Mouse (Mus musculus) embryonic stem cell, embryonic (primary cell): Measurements from ENCODE around the gene Rasl10a.

ENCODE experiments used
- CTCF ChIA-PET, 4 experiments: fragments of 300-600 bp in 2 of 4; fragments of 350-600 bp in 2 of 4; sonication (Branson Sonifier 250); formaldehyde crosslinking; loops; one replicate each; lab custom pipeline; 2022; ENCODE audit warnings: inconsistent platforms in 2 of 4; lab: Charles Lee
- POLR2A ChIA-PET, 4 experiments: fragments of 300-600 bp in 2 of 4; fragments of 350-600 bp in 2 of 4; sonication (Branson Sonifier 250); formaldehyde crosslinking; loops; one replicate each; lab custom pipeline; 2022; ENCODE audit warnings: antibody characterized with exemption in 4 of 4, inconsistent platforms in 1 of 4; lab: Charles Lee

The Rasl10a gene

GRCm38 (mm10) chr11:5057856-5058641 is at the start of gene Rasl10a:
Gene Rasl10a (plus strand): TSS chr11:5058128.
- POLR2A ChIA-PET: interaction anchor here (0.5 to 14.6 kb wide), 25 partner anchors 8 to 1127 kb away, joined by 3 to 359 read pairs (median 5); partner anchors contain the start of genes Ewsr1 (in 3 of the 4) and Rhbdd3 (in 3 of the 4)

DNA sequence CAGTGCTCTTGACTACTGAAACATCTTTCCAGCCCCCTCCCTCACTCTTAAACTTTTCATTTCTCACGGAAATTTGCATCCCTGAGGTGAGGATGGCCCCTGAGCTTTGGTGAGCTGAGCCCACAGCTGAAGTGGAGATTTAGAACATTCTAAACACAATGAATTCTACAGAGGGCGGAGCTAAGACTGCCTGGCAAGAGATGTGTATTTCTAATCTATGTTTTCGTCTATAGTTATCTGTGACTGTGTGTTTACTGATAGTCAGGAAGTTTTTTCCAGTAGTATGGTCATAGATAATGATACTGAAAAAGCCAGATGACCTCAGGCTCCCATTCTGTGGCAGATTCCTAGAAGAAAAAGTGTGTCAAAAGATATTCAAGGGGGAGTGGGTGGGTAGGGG is 49.1 kb upstream of the Rasl10a start:
- ChIA-PET CTCF (no interaction called here), POLR2A (interaction anchor here in 1 of 4 experiments (1.0 kb wide), 1 partner anchor 91 kb away, joined by 3 read pairs; no protein-coding TSS in a partner anchor)

More at GRCm38 (mm10) chr11:5057856-5058641, at the start of gene Rasl10a:
- CTCF ChIA-PET: interaction anchor here in 3 of 4 experiments (0.6 to 2.2 kb wide), 7 partner anchors 11 to 270 kb away, joined by 3 to 7 read pairs (median 3); no protein-coding TSS in a partner anchor

DNA sequence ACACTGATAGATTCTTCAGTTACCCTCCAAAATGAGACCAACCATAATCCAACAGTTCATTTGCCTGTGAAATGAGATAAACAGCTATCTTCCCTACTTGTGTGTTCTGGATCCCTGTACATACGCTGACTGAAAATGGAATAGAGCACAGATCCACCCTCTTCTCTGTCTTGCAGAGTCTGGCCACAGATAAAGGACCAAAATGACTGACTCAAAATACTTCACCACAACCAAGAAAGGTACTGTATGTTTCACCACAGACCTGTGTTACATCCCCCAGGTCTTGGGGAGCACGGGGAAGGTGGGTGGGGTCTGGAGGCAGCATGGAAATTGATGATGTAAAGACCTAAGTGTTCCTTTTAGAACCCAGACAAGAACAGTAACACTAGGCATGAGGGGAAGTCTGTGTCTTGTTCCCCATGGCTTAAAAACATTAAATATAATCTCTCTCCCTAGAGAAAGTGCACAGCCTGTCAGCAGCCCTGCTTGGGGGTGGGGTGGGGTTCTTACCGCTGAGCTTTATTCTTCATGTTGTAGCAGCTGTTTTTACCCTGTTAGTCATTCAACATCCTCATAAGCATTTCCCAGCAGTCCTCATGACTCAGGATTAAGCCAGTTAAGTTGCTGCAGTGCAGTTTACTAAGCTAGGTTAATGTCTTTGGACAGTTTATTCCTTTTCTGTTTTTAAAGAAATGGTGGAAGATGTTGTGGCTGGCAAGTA is 48.4 kb upstream of the Rasl10a start:
- CTCF ChIA-PET: interaction anchor here in 1 of 4 experiments (1.5 kb wide), 1 partner anchor 126 kb away, joined by 3 read pairs; no protein-coding TSS in a partner anchor

GRCm38 (mm10) chr11:5010205-5010604 is 47.7 kb upstream of the Rasl10a start:
- CTCF ChIA-PET: interaction anchor here in 1 of 4 experiments (1.5 kb wide), 1 partner anchor 127 kb away, joined by 3 read pairs; no protein-coding TSS in a partner anchor
- POLR2A ChIA-PET: interaction anchor here in 1 of 4 experiments (0.5 kb wide), 1 partner anchor 1680 kb away, joined by 3 read pairs; the partner anchor contains the start of gene Pik3ip1

More for the DNA sequence above, 48.4 kb upstream of the Rasl10a start:
- POLR2A ChIA-PET: interaction anchor here in 2 of 4 experiments (0.5 to 1.0 kb wide), 3 partner anchors 91 to 1679 kb away, joined by 3 to 4 read pairs (median 3); partner anchors contain the start of gene Pik3ip1 (in 1 of the 2)

DNA sequence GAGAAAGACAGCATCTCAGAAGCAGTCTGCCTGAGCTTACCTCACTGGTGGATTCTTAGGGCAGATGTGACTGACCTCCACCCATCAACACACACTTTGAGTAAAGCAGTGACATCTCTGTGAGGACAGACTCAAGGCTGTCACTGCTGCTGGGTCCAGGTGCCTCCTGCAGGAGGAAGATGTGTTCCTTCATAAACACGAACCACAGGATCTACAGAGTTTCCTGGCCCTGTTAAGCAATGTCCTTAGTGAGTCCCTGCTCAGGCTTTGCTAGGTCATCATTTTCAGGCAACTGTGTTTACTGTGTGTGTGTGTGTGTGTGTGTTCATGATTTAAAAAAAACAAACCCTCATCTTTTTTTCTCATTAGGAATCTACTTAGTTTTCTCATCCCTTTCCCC is 46.4 kb upstream of the Rasl10a start:
- ChIA-PET POLR2A (interaction anchor here in 1 of 4 experiments (1.0 to 1.6 kb wide), 2 partner anchors 13 to 88 kb away, joined by 3 to 4 read pairs; partner anchors contain the start of genes Ewsr1 and Rhbdd3), CTCF (no interaction called here)

DNA sequence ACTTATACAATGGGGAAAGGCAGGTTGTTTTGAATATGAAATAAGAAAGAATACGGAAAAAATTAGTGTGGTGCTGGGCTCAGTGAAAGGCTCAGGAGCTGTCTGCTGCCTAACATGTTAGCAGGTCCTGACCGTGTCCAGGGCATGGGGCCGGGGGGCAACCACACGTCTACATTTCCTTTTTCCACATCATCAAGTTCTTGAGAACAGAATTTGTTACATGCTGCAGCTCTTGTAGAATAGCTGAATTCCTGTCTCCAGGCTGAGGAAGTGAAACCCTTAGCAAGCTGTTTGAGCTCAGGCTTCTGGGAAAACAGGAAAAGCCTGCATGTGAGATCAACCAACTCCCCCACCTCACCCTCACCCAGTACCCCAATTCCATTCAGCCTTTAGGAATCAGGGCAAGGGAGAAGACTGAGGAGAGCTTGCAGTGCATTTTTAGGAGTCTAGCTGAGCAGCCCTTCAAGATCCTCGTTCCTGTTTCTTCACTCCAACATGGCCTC is 45.7 kb upstream of the Rasl10a start:
- CTCF ChIA-PET: interaction anchor here in 3 of 4 experiments (0.6 to 1.2 kb wide), 6 partner anchors 14 to 96 kb away, joined by 3 to 4 read pairs (median 4); partner anchors contain the start of gene Gas2l1 (in 1 of the 3)
- POLR2A ChIA-PET: interaction anchor here in 2 of 4 experiments (0.9 to 1.6 kb wide), 6 partner anchors 13 to 87 kb away, joined by 3 to 8 read pairs (median 4); partner anchors contain the start of genes Ewsr1 (in 2 of the 2), Rhbdd3 (in 2 of the 2), Gas2l1 (in 1 of the 2) and Nefh (in 1 of the 2)

- POLR2A ChIA-PET: interaction anchor here in 1 of 4 experiments (0.8 to 1.6 kb wide), 4 partner anchors 10 to 84 kb away, joined by 3 to 5 read pairs (median 4); no protein-coding TSS in a partner anchor
- CTCF ChIA-PET: interaction anchor here in 3 of 4 experiments (0.6 to 2.1 kb wide), 5 partner anchors 17 to 50 kb away, joined by 3 to 4 read pairs (median 3); partner anchors contain the start of gene Gas2l1 (in 1 of the 3)
These were observed 42.2 kb upstream of the Rasl10a start for GRCm38 (mm10) chr11:5015720-5016119.

GRCm38 (mm10) chr11:5016286-5016685 is 41.6 kb upstream of the Rasl10a start:
- POLR2A ChIA-PET: interaction anchor here in 1 of 4 experiments (0.8 kb wide), 1 partner anchor 9 kb away, joined by 5 read pairs; no protein-coding TSS in a partner anchor

GRCm38 (mm10) chr11:5017506-5017905 is 40.4 kb upstream of the Rasl10a start:
- ChIA-PET CTCF (interaction anchor here in 1 of 4 experiments (0.7 kb wide), 1 partner anchor 9 kb away, joined by 3 read pairs; no protein-coding TSS in a partner anchor), POLR2A (interaction anchor here in 1 of 4 experiments (1.0 kb wide), 1 partner anchor 29 kb away, joined by 4 read pairs; no protein-coding TSS in a partner anchor)

More at GRCm38 (mm10) chr11:5016286-5016685, 41.6 kb upstream of the Rasl10a start:
- CTCF ChIA-PET: interaction anchor here in 1 of 4 experiments (0.6 to 1.2 kb wide), 2 partner anchors 17 to 43 kb away, joined by 3 read pairs; no protein-coding TSS in a partner anchor

DNA sequence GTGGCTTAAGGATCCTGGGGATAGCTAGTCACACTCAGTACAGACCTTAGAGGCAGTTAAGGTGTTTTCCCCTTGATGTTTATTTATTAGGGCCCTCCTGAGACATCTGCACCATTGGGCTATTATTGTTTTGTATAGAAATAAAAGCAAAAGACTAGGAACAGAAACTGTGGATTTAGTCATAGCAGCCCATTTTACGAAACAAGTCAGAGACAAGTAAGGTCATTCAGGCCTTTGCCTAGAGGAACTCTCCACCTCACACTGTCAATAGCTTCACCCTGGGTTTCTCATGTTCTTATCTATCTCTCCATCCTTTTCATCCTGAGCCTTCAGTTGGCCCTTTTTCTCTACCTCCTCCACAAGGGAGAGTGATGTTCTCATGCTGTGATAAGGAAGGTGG is 32.8 kb upstream of the Rasl10a start:
- CTCF ChIA-PET: interaction anchor here in 1 of 4 experiments (1.4 kb wide), 1 partner anchor 36 kb away, joined by 4 read pairs; no protein-coding TSS in a partner anchor
- POLR2A ChIA-PET: interaction anchor here (0.7 to 1.4 kb wide), 8 partner anchors 9 to 142 kb away, joined by 3 to 5 read pairs (median 3); partner anchors contain the start of genes Ewsr1 (in 1 of the 4), Gas2l1 (in 1 of the 4) and Rhbdd3 (in 1 of the 4)

GRCm38 (mm10) chr11:5028228-5028627 is 29.7 kb upstream of the Rasl10a start:
- POLR2A ChIA-PET: interaction anchor here in 1 of 4 experiments (0.6 kb wide), 1 partner anchor 574 kb away, joined by 3 read pairs; no protein-coding TSS in a partner anchor
- CTCF ChIA-PET: interaction anchor here in 1 of 4 experiments (0.6 kb wide), 1 partner anchor 35 kb away, joined by 3 read pairs; no protein-coding TSS in a partner anchor

- CTCF ChIA-PET: interaction anchor here in 2 of 4 experiments (0.6 to 1.3 kb wide), 2 partner anchors 17 to 105 kb away, joined by 3 read pairs; no protein-coding TSS in a partner anchor
These were observed 25.2 kb upstream of the Rasl10a start for GRCm38 (mm10) chr11:5032706-5033105.

GRCm38 (mm10) chr11:5033136-5033535 is 24.8 kb upstream of the Rasl10a start:
- CTCF ChIA-PET: interaction anchor here in 2 of 4 experiments (0.6 to 1.3 kb wide), 2 partner anchors 18 to 105 kb away, joined by 3 read pairs; no protein-coding TSS in a partner anchor
- POLR2A ChIA-PET: interaction anchor here in 2 of 4 experiments (1.0 to 1.4 kb wide), 3 partner anchors 28 to 67 kb away, joined by 3 read pairs; no protein-coding TSS in a partner anchor

More at GRCm38 (mm10) chr11:5032706-5033105, 25.2 kb upstream of the Rasl10a start:
- POLR2A ChIA-PET: interaction anchor here in 2 of 4 experiments (0.5 to 1.4 kb wide), 6 partner anchors 29 to 67 kb away, joined by 3 read pairs; partner anchors contain the start of gene Gas2l1 (in 1 of the 2)

- ChIA-PET POLR2A (interaction anchor here in 2 of 4 experiments (0.8 to 1.4 kb wide), 3 partner anchors 11 to 23 kb away, joined by 3 to 7 read pairs (median 3); partner anchors contain the start of gene Rasl10a (in 1 of the 2)), CTCF (no interaction called here)
These were observed 22.5 kb upstream of the Rasl10a start for GRCm38 (mm10) chr11:5035421-5035820.

DNA sequence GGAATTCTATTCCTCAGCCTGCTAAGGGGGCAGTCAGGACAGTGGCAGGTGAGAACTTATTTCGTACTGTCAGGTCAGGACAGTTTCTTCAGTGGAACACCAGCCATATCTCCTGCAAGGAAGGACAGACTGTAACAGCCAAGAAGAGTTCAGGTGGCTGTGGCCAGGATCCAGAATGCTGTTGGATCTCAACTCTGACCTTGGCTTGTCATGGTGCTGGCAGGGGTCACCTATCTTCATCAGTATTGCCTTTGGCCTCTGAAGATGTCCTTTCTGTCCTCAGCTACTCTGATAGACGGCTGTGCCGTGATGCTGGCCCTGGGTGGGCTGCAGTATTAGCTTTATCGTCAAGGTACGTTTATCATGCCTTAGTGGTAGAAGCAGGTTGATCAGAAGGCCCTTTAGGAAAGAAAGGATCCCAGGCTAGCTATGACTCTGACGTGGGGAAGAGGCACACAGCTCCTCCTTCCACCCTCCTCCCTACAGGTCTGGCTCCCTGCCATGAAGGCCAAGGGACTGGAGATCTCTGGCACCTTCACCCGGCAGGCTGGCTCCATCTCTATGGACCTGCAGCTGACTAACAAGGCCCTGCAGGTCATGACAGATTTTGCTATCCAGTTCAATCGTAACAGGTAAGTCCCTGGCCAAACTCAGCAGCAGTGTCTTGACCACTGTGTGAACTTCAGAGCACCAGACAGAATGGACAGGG is 20.6 kb upstream of the Rasl10a start:
- POLR2A ChIA-PET: interaction anchor here in 3 of 4 experiments (0.5 to 12.5 kb wide), 5 partner anchors 11 to 171 kb away, joined by 3 to 127 read pairs (median 3); partner anchors contain the start of genes Gas2l1 (in 1 of the 3) and Rasl10a (in 1 of the 3)
- CTCF ChIA-PET: interaction anchor here in 1 of 4 experiments (0.6 kb wide), 1 partner anchor 64 kb away, joined by 4 read pairs; no protein-coding TSS in a partner anchor
